Mouse (Mus musculus): ENCODE measurements around the gene Pde4b.

GRCm38 (mm10) chr4:102644062-102644461 is 556.7 kb downstream of the Pde4b start:
- TF ChIP-seq CTCF (IDR thresholded peaks at IDR 0.05; ENCODE audit: low read depth, low read length): no peak
- TF ChIP-seq TAL1 (conservative IDR thresholded peaks at IDR 0.05; ENCODE audit: low read depth, low read length): no peak
- TF ChIP-seq GATA1 (IDR thresholded peaks at IDR 0.05; ENCODE audit: borderline replicate concordance, low read length): no peak
- no peak for TF ChIP-seq POLR2AphosphoS5 (IDR thresholded peaks at IDR 0.05; ENCODE audit: insufficient replicate concordance, low read depth, low read length)
